Mouse (Mus musculus): ENCODE measurements around the gene Btbd2. TPM values are rescaled to one million over a fixed set of nuclear protein-coding genes. Genes with fewer than 3 reads are reported as not detected.
A peak's percentile ranks its signal among the peaks of the same experiment; 100 is the strongest.

Gene Btbd2
- polyA plus RNA-seq, 1 experiment from 2014 or later, result 76.8 TPM

- 15% methylated on average over 6 of the region's 6 CpGs for WGBS
- peaks cover 60% of the 10 kb centered on the region for H3K4me1 ChIP-seq
- peak overlapping the region; percentile 98 for H3K27ac ChIP-seq
Observed at GRCm38 (mm10) chr10:80674851-80675404, 18.1 kb upstream of the Btbd2 start.

GRCm38 (mm10) chr10:80674161-80674711, 17.4 kb upstream of the Btbd2 start:
- Histone ChIP-seq H3K4me2 (peak overlapping the region; percentile 91), H3K27me3 (no peaks in the 10 kb centered on the region), H3K4me1 (peaks cover 58% of the 10 kb centered on the region), H3K36me3 (peaks cover 48% of the 10 kb centered on the region), H3K4me3 (peak overlapping the region; percentile 71), H3K9ac (peak overlapping the region; percentile 94), H3K9me3 (no peaks in the 10 kb centered on the region), H3K27ac (no peak overlapping the region; the same call in 1 of the 2 replicates)
- WGBS, result 60% methylated on average over 5 of the region's 5 CpGs
- ATAC-seq (ENCODE audit: insufficient number of reproducible peaks, insufficient read depth, low FRiP score, low TSS enrichment, low read depth), result no peak

More at GRCm38 (mm10) chr10:80674851-80675404, 18.1 kb upstream of the Btbd2 start:
- H3K4me3 ChIP-seq, result peak overlapping the region; percentile 71
- H3K36me3 ChIP-seq, result peaks cover 41% of the 10 kb centered on the region
- peak overlapping the region; percentile 91 for H3K4me2 ChIP-seq
- no peak for ATAC-seq (ENCODE audit: insufficient number of reproducible peaks, insufficient read depth, low FRiP score, low TSS enrichment, low read depth)
- H3K27me3 ChIP-seq, result no peaks in the 10 kb centered on the region
- H3K9me3 ChIP-seq, result no peaks in the 10 kb centered on the region
- peak overlapping the region; percentile 94 for H3K9ac ChIP-seq

- H3K4me2 ChIP-seq, result peak overlapping the region; percentile 91
- peaks cover 54% of the 10 kb centered on the region for H3K36me3 ChIP-seq
- peak overlapping the region; percentile 71 for H3K4me3 ChIP-seq
- H3K27me3 ChIP-seq, result no peaks in the 10 kb centered on the region
- peak overlapping the region; percentile 94 for H3K9ac ChIP-seq
- no peaks in the 10 kb centered on the region for H3K9me3 ChIP-seq
- 91% methylated on average over 3 of the region's 3 CpGs for whole genome bisulfite sequencing
- H3K27ac ChIP-seq, result no peak overlapping the region
- H3K4me1 ChIP-seq, result peaks cover 52% of the 10 kb centered on the region
- no peak for ATAC-seq (ENCODE audit: insufficient number of reproducible peaks, insufficient read depth, low FRiP score, low TSS enrichment, low read depth)
Observed at GRCm38 (mm10) chr10:80673690-80674089, 16.8 kb upstream of the Btbd2 start.

- H3K9ac ChIP-seq, result peak overlapping the region; percentile 94
- H3K4me2 ChIP-seq, result no peak overlapping the region
- peaks cover 69% of the 10 kb centered on the region for H3K36me3 ChIP-seq
- peaks cover 36% of the 10 kb centered on the region for H3K4me1 ChIP-seq
- no peaks in the 10 kb centered on the region for H3K27me3 ChIP-seq
- WGBS, result 73% methylated on average over 11 of the region's 11 CpGs
- H3K9me3 ChIP-seq, result no peaks in the 10 kb centered on the region
- no peak for ATAC-seq (ENCODE audit: insufficient number of reproducible peaks, insufficient read depth, low FRiP score, low TSS enrichment, low read depth)
- H3K4me3 ChIP-seq, result no peak overlapping the region
- no peak overlapping the region for H3K27ac ChIP-seq
Observed at GRCm38 (mm10) chr10:80671936-80672690, 15.2 kb upstream of the Btbd2 start.

- WGBS, result 89% methylated on average over 4 of the region's 4 CpGs
- Histone ChIP-seq H3K27ac (no peak overlapping the region), H3K27me3 (no peaks in the 10 kb centered on the region), H3K9ac (no peak overlapping the region), H3K36me3 (peaks cover 78% of the 10 kb centered on the region), H3K9me3 (no peaks in the 10 kb centered on the region), H3K4me3 (no peak overlapping the region), H3K4me2 (no peak overlapping the region), H3K4me1 (peaks cover 37% of the 10 kb centered on the region)
- no peak for ATAC-seq (ENCODE audit: insufficient number of reproducible peaks, insufficient read depth, low FRiP score, low TSS enrichment, low read depth)
Observed at GRCm38 (mm10) chr10:80671251-80671650, 14.4 kb upstream of the Btbd2 start.

GRCm38 (mm10) chr10:80670531-80670930, 13.7 kb upstream of the Btbd2 start:
- peaks cover 44% of the 10 kb centered on the region for H3K4me1 ChIP-seq
- H3K27ac ChIP-seq, result no peak overlapping the region
- no peak overlapping the region for H3K9ac ChIP-seq
- WGBS, result 92% methylated on average over 2 of the region's 2 CpGs
- no peak overlapping the region for H3K4me3 ChIP-seq
- H3K9me3 ChIP-seq, result no peaks in the 10 kb centered on the region
- peaks cover 85% of the 10 kb centered on the region for H3K36me3 ChIP-seq
- H3K27me3 ChIP-seq, result no peaks in the 10 kb centered on the region
- no peak overlapping the region for H3K4me2 ChIP-seq
- no peak for ATAC-seq (ENCODE audit: insufficient number of reproducible peaks, insufficient read depth, low FRiP score, low TSS enrichment, low read depth)

GRCm38 (mm10) chr10:80669737-80670485, 13.0 kb upstream of the Btbd2 start:
- Histone ChIP-seq H3K4me3 (no peak overlapping the region), H3K4me1 (peaks cover 47% of the 10 kb centered on the region), H3K4me2 (no peak overlapping the region), H3K27me3 (no peaks in the 10 kb centered on the region), H3K36me3 (peaks cover 86% of the 10 kb centered on the region), H3K27ac (no peak overlapping the region), H3K9ac (0 out of 2 replicates have a peak overlapping the region, but pooled peaks have one; percentile 44), H3K9me3 (no peaks in the 10 kb centered on the region)
- ATAC-seq (ENCODE audit: insufficient number of reproducible peaks, insufficient read depth, low FRiP score, low TSS enrichment, low read depth), result no peak
- 94% methylated on average over 7 of the region's 7 CpGs for WGBS

GRCm38 (mm10) chr10:80669018-80669417, 12.1 kb upstream of the Btbd2 start:
- ATAC-seq (ENCODE audit: insufficient number of reproducible peaks, insufficient read depth, low FRiP score, low TSS enrichment, low read depth), result no peak
- Histone ChIP-seq H3K9me3 (no peaks in the 10 kb centered on the region), H3K4me1 (peaks cover 47% of the 10 kb centered on the region), H3K4me2 (no peak overlapping the region), H3K27ac (no peak overlapping the region), H3K36me3 (peaks cover 82% of the 10 kb centered on the region), H3K27me3 (no peaks in the 10 kb centered on the region), H3K4me3 (no peak overlapping the region), H3K9ac (0 out of 2 replicates have a peak overlapping the region, but pooled peaks have one; percentile 21)
- WGBS, result 89% methylated on average over 12 of the region's 12 CpGs

- H3K27me3 ChIP-seq, result no peaks in the 10 kb centered on the region
- H3K36me3 ChIP-seq, result peaks cover 78% of the 10 kb centered on the region
- ATAC-seq (ENCODE audit: insufficient number of reproducible peaks, insufficient read depth, low FRiP score, low TSS enrichment, low read depth), result no peak
- H3K9me3 ChIP-seq, result no peaks in the 10 kb centered on the region
- H3K4me3 ChIP-seq, result no peak overlapping the region
- no peak overlapping the region for H3K9ac ChIP-seq
- peaks cover 47% of the 10 kb centered on the region for H3K4me1 ChIP-seq
- WGBS, result 83% methylated on average over 11 of the region's 11 CpGs
- no peak overlapping the region for H3K27ac ChIP-seq
- no peak overlapping the region for H3K4me2 ChIP-seq
Observed at GRCm38 (mm10) chr10:80668614-80669013, 11.7 kb upstream of the Btbd2 start.

- Histone ChIP-seq H3K36me3 (peaks cover 65% of the 10 kb centered on the region), H3K9me3 (no peaks in the 10 kb centered on the region), H3K4me2 (no peak overlapping the region), H3K27me3 (no peaks in the 10 kb centered on the region), H3K9ac (peak overlapping the region; percentile 54; the same call in 1 of the 2 replicates), H3K4me1 (peaks cover 31% of the 10 kb centered on the region), H3K4me3 (no peak overlapping the region), H3K27ac (no peak overlapping the region)
- 86% methylated on average over 19 of the region's 19 CpGs for WGBS
- no peak for ATAC-seq (ENCODE audit: insufficient number of reproducible peaks, insufficient read depth, low FRiP score, low TSS enrichment, low read depth)
Observed at GRCm38 (mm10) chr10:80666837-80667412, 10.1 kb upstream of the Btbd2 start.
